Mouse (Mus musculus) ES-E14 (cell line): ENCODE measurements at regions not wholly inside any gene's neighbourhood (a gene's known extent, or its start where the extent isn't known, plus 50 kb on each side); places are given as distances from the start of the nearest gene placed in this dataset.

ENCODE experiments used
- DNase-seq: peaks from one replicate; pipeline ENCODE4 v3.0.0-alpha.2; 2013; ENCODE audit warnings: low read depth, low spot score
- H3K27ac ChIP-seq: 2 replicates; pipeline ENCODE4 v1.5.1; 2012; ENCODE audit warnings: low read depth, mild to moderate bottlenecking, low read length, moderate library complexity, mixed read lengths; ENCODE audit not compliant: poor library complexity, insufficient read depth, severe bottlenecking
- H3K36me3 ChIP-seq: 2 replicates; pipeline ENCODE4 v1.6.1; 2012; ENCODE audit warnings: mild to moderate bottlenecking, low read length, moderate library complexity, mixed read lengths; ENCODE audit not compliant: control insufficient read depth, poor library complexity, insufficient read depth, severe bottlenecking
- H3K4me1 ChIP-seq, 2 experiments: fragments of 150-350 bp in 1 of 2; sonication (generic) in 1 of 2; 2 replicates each; pipeline ENCODE4 v1.6.1; 2012; ENCODE audit warnings: low read length in 2 of 2, mild to moderate bottlenecking in 1 of 2, mixed read lengths in 1 of 2; ENCODE audit not compliant: control insufficient read depth in 2 of 2, insufficient read depth in 2 of 2, poor library complexity in 1 of 2
- H3K4me3 ChIP-seq, 2 experiments: fragments of 150-350 bp in 1 of 2; sonication (generic) in 1 of 2; 2 replicates each; pipeline ENCODE4 v1.5.1; 2012; ENCODE audit warnings: low read length in 2 of 2, low read depth in 1 of 2, mild to moderate bottlenecking in 1 of 2, mixed read lengths in 1 of 2; ENCODE audit not compliant: insufficient read depth in 1 of 2, poor library complexity in 1 of 2, severe bottlenecking in 1 of 2
- H3K9ac ChIP-seq: 2 replicates; pipeline ENCODE4 v1.6.1; 2012; ENCODE audit warnings: low read depth, mild to moderate bottlenecking, low read length, mixed read lengths; ENCODE audit not compliant: poor library complexity, insufficient read depth, severe bottlenecking
- H3K9me3 ChIP-seq: fragments of 150-350 bp; sonication (generic); 2 replicates; pipeline ENCODE4 v1.6.1; 2012; ENCODE audit warnings: low read depth, mild to moderate bottlenecking, low read length; ENCODE audit not compliant: control insufficient read depth, insufficient read depth
- CHD2 ChIP-seq: IDR thresholded peaks from 2 replicates; pipeline ENCODE4 v1.6.1; 2014; ENCODE audit warnings: mild to moderate bottlenecking, low read depth, low read length, inconsistent platforms
- HCFC1 ChIP-seq: IDR thresholded peaks from 2 replicates; pipeline ENCODE4 v1.6.1; 2012; ENCODE audit warnings: low read length, inconsistent platforms, borderline replicate concordance; ENCODE audit not compliant: insufficient read depth
- MAFK ChIP-seq: IDR thresholded peaks from 2 replicates; pipeline ENCODE4 v1.6.1; 2014; ENCODE audit warnings: mild to moderate bottlenecking, low read depth, low read length, inconsistent platforms; ENCODE audit not compliant: insufficient read depth
- ZC3H11A ChIP-seq: IDR thresholded peaks from 2 replicates; pipeline ENCODE4 v1.6.1; 2012; ENCODE audit warnings: low read depth, mild to moderate bottlenecking, inconsistent platforms, low read length, borderline replicate concordance
- ZNF384 ChIP-seq: IDR thresholded peaks from 2 replicates; pipeline ENCODE4 v1.6.1; 2012; ENCODE audit warnings: low read depth, low read length, inconsistent platforms
- in situ Hi-C, 2 experiments: fragments of 600-800 bp; cut with MboI; formaldehyde crosslinking; loops; one replicate each; pipeline ENCODE4 v1.15.1; 2025; ENCODE audit warnings: low sequenced_read_pairs in 2 of 2, inconsistent platforms in 1 of 2; ENCODE audit not compliant: unreplicated experiment in 2 of 2

- no peak overlapping the region for H3K9ac ChIP-seq
- H3K36me3 ChIP-seq: no peaks in the 10 kb centered on the region
- no peak overlapping the region for H3K4me3 ChIP-seq
- in situ Hi-C loops: no loop called here
- no peaks in the 10 kb centered on the region for H3K9me3 ChIP-seq
- H3K27ac ChIP-seq: no peak overlapping the region
- H3K4me1 ChIP-seq: no peaks in the 10 kb centered on the region
- TF ChIP-seq MAFK (no peak), ZC3H11A (no peak), CHD2 (no peak), ZNF384 (no peak), HCFC1 (no peak)
- DNase-seq: no peak
Measured at GRCm38 (mm10) chr11:91096000-91096652, 408.0 kb upstream of the Tom1l1 start.

GRCm38 (mm10) chr11:91065365-91065764 lies 377.2 kb upstream of the Tom1l1 start:
- in situ Hi-C loops: no loop called here
- Histone ChIP-seq H3K9me3 (no peaks in the 10 kb centered on the region), H3K9ac (no peak overlapping the region), H3K4me1 (no peaks in the 10 kb centered on the region), H3K36me3 (no peaks in the 10 kb centered on the region), H3K27ac (no peak overlapping the region), H3K4me3 (no peak overlapping the region)
- no peak for DNase-seq
- no peak for TF ChIP-seq MAFK
- TF ChIP-seq ZNF384: no peak

- no peak overlapping the region for H3K9ac ChIP-seq
- H3K4me1 ChIP-seq: no peaks in the 10 kb centered on the region
- no peak for DNase-seq
- in situ Hi-C loops: no loop called here
- TF ChIP-seq ZC3H11A (no peak), MAFK (no peak), CHD2 (no peak)
- no peak overlapping the region for H3K4me3 ChIP-seq
- no peak overlapping the region for H3K27ac ChIP-seq
- no peaks in the 10 kb centered on the region for H3K9me3 ChIP-seq
- H3K36me3 ChIP-seq: no peaks in the 10 kb centered on the region
Measured at GRCm38 (mm10) chr11:91056966-91057597, 368.9 kb upstream of the Tom1l1 start.

GRCm38 (mm10) chr11:91053321-91053720 lies 365.2 kb upstream of the Tom1l1 start:
- H3K9ac ChIP-seq: no peak overlapping the region
- no peaks in the 10 kb centered on the region for H3K4me1 ChIP-seq
- no peak for DNase-seq
- H3K36me3 ChIP-seq: no peaks in the 10 kb centered on the region
- TF ChIP-seq MAFK (no peak), ZC3H11A (no peak), CHD2 (no peak), HCFC1 (no peak), ZNF384 (no peak)
- no peak overlapping the region for H3K27ac ChIP-seq
- no peak overlapping the region for H3K4me3 ChIP-seq
- in situ Hi-C loops: no loop called here
- H3K9me3 ChIP-seq: no peaks in the 10 kb centered on the region

GRCm38 (mm10) chr11:91051646-91052045 lies 363.5 kb upstream of the Tom1l1 start:
- Histone ChIP-seq H3K36me3 (no peaks in the 10 kb centered on the region), H3K9me3 (no peaks in the 10 kb centered on the region), H3K27ac (no peak overlapping the region), H3K4me3 (no peak overlapping the region), H3K4me1 (no peaks in the 10 kb centered on the region), H3K9ac (no peak overlapping the region)
- no peak for DNase-seq
- in situ Hi-C loops: no loop called here
- TF ChIP-seq HCFC1 (no peak), ZC3H11A (no peak), CHD2 (no peak), MAFK (no peak)
